Mouse (Mus musculus) lung, adult 2 months (tissue): ENCODE data around the gene Cfap73. TPM values are rescaled to one million over a fixed set of nuclear protein-coding genes. Genes with fewer than 3 reads are reported as not detected.

Experiments
- DNase-seq: peaks from one replicate; pipeline ENCODE4 v3.0.0; 2022
- H3K4me1 ChIP-seq: fragments of 200-500 bp; 2 replicates; pipeline ENCODE4 v1.6.1; 2011; ENCODE audit warnings: low read length; ENCODE audit not compliant: control insufficient read depth, insufficient read depth
- H3K4me3 ChIP-seq: fragments of 200-500 bp; replicated peaks from 2 replicates; pipeline ENCODE3; 2011; ENCODE audit warnings: low read depth, mild to moderate bottlenecking, control low read depth, low read length; ENCODE audit errors: extremely low read depth
- CTCF ChIP-seq: fragments of 200-500 bp; IDR thresholded peaks from 2 replicates; pipeline ENCODE4 v1.5.1; 2011; ENCODE audit warnings: mild to moderate bottlenecking, low read length, control low read depth; ENCODE audit not compliant: insufficient read depth
- POLR2A ChIP-seq: fragments of 200-500 bp; IDR thresholded peaks from 2 replicates; pipeline ENCODE4 v1.6.1; 2011; ENCODE audit warnings: low read depth, mild to moderate bottlenecking, control low read depth, low read length, borderline replicate concordance; ENCODE audit errors: extremely low read depth
- WGBS: fragments of 180-500 bp; shearing (Covaris S2); methylation state at CpG from one replicate; pipeline ENCODE4 v1.1.7; 2018; 5-methylcytosine and 5-hydroxymethylcytosine counted together
- polyA plus RNA-seq: library from polyadenylated mRNA; depleted of rRNA; stranded (reverse); fragments of >200 nt; gene quantifications from 2 replicates; pipeline ENCODE4 v1.2.3, GENCODE M21; 2012

The Cfap73 gene
- polyA plus RNA-seq, 1 experiment: 1.6 TPM

- TF ChIP-seq CTCF (peak; percentile 21; the same call in 1 of the 2 replicates), POLR2A (no peak)
- Histone ChIP-seq H3K4me1 (peaks cover 2% of the 10 kb centered on the region; the same call in 1 of the 2 replicates), H3K4me3 (no peak within 1 kb of the TSS)
- DNase-seq: no peak
- WGBS: 1% methylated on average over 53 of the region's 53 CpGs
Measured at GRCm38 (mm10) chr5:120648569-120649373, 14.7 kb upstream of the Cfap73 start, which contains the start of gene Rasal1. Gene Rasal1, plus strand, starts transcription at chr5:120648812.

GRCm38 (mm10) chr5:120647814-120648491, 13.9 kb upstream of the Cfap73 start:
- Histone ChIP-seq H3K4me3 (no peak overlapping the region), H3K4me1 (peaks cover 2% of the 10 kb centered on the region; the same call in 1 of the 2 replicates)
- 24% methylated on average over 12 of the region's 12 CpGs for WGBS
- TF ChIP-seq POLR2A (no peak), CTCF (no peak)
- no peak for DNase-seq

GRCm38 (mm10) chr5:120647361-120647760, 13.3 kb upstream of the Cfap73 start:
- WGBS: 57% methylated on average over 4 of the region's 4 CpGs
- no peak for DNase-seq
- H3K4me1 ChIP-seq: peaks cover 2% of the 10 kb centered on the region; the same call in 1 of the 2 replicates
- H3K4me3 ChIP-seq: no peak overlapping the region
- TF ChIP-seq POLR2A (no peak), CTCF (no peak)

DNA sequence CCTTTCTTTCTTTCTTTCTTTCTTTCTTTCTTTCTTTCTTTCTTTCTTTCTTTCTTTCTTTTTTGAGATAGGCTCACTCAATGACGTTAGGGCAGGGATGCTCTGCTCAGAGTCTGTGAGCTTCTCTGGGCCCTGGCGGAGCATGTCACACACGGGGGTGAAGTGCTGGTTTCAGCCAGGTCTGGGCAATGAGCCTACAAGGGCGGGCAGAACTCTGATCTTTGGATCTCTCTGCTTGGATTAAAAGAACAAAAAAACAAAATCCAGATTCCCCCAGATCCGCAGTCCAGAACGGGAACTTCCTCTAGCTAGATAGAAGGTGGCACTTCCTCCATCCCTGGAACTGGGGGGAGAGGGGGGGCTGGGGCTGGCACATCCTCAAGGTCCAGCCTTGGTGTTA, 11.8 kb upstream of the Cfap73 start:
- Histone ChIP-seq H3K4me1 (peaks cover 2% of the 10 kb centered on the region; the same call in 1 of the 2 replicates), H3K4me3 (no peak overlapping the region)
- 31% methylated on average over 6 of the region's 6 CpGs for whole genome bisulfite sequencing
- TF ChIP-seq CTCF: no peak
- no peak for TF ChIP-seq POLR2A
- DNase-seq: no peak

- DNase-seq: no peak
- Histone ChIP-seq H3K4me3 (no peak overlapping the region), H3K4me1 (peaks cover 2% of the 10 kb centered on the region; the same call in 1 of the 2 replicates)
- TF ChIP-seq CTCF: no peak
- no peak for TF ChIP-seq POLR2A
- WGBS: 61% methylated on average over 3 of the region's 3 CpGs
Measured at GRCm38 (mm10) chr5:120644227-120644626, 10.2 kb upstream of the Cfap73 start.

DNA sequence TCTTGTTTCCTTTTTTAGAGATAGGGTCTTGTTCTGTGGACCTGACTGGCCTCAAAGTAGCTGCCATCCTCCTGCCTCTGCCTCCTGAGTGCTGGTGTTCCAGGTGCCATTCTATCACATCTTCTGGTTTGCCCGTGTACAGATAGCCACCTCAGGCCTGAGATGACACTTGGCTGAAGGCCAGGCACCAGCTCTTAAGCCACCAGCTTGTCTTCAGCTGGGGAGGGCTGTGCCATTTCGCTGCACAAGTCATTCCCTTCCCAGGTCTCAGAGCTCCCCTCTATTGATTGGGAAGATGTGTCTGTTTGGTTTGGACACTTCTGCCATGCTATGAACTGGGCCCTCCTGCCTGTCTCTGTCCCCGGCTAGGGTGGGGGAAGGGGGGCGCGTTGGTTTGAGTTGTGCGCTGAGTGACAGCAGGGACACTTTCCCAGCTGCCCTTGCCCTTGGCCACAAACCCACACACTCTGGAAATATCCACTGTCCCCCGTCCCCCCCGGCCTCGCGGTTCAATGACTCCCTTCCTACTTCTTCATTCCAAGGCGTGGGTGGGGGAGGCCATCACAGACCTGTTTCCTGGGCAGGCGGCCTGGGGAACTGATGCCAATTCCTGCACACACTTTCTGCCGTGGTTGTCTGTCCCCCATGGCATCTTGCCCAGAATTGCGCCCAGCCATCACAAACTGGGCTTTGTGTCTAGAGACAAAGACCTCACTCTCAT, 9.5 kb upstream of the Cfap73 start:
- TF ChIP-seq POLR2A (no peak), CTCF (no peak)
- WGBS: 44% methylated on average over 14 of the region's 14 CpGs
- no peak overlapping the region for H3K4me3 ChIP-seq
- H3K4me1 ChIP-seq: no peaks in the 10 kb centered on the region
- no peak for DNase-seq

- no peak for DNase-seq
- Histone ChIP-seq H3K4me1 (no peaks in the 10 kb centered on the region), H3K4me3 (no peak overlapping the region)
- 85% methylated on average over 7 of the region's 7 CpGs for WGBS
- TF ChIP-seq CTCF (no peak), POLR2A (no peak)
Measured at GRCm38 (mm10) chr5:120640094-120640493, 6.1 kb upstream of the Cfap73 start.

- 84% methylated on average over 5 of the region's 5 CpGs for WGBS
- no peak for TF ChIP-seq POLR2A
- no peak for TF ChIP-seq CTCF
- no peaks in the 10 kb centered on the region for H3K4me1 ChIP-seq
- no peak overlapping the region for H3K4me3 ChIP-seq
- DNase-seq: no peak
Measured at GRCm38 (mm10) chr5:120635633-120636032, 1.6 kb upstream of the Cfap73 start.

GRCm38 (mm10) chr5:120634860-120635259, 825 bp upstream of the Cfap73 start:
- no peak for TF ChIP-seq POLR2A
- TF ChIP-seq CTCF: no peak
- 39% methylated on average over 5 of the region's 5 CpGs for WGBS
- DNase-seq: no peak
- Histone ChIP-seq H3K4me1 (no peaks in the 10 kb centered on the region), H3K4me3 (no peak overlapping the region)
